Mouse (Mus musculus) cortical plate, adult 2 months (tissue): ENCODE data around the gene Olfr155.

Source experiments
- CTCF ChIP-seq: fragments of 200-500 bp; IDR thresholded peaks from 2 replicates; pipeline ENCODE4 v1.5.1; 2011; ENCODE audit warnings: mild to moderate bottlenecking, control low read depth, low read length; ENCODE audit not compliant: insufficient read depth; ENCODE audit errors: extremely low read depth
- POLR2A ChIP-seq: fragments of 200-500 bp; IDR thresholded peaks from 2 replicates; pipeline ENCODE4 v1.6.1; 2011; ENCODE audit warnings: mild to moderate bottlenecking, low read length, control low read depth; ENCODE audit not compliant: insufficient read depth; ENCODE audit errors: extremely low read depth

- TF ChIP-seq CTCF, result peak; percentile 51
- TF ChIP-seq POLR2A, result no peak
These were observed 27.5 kb upstream of the Olfr155 start, which contains the start of gene Olfr156 for GRCm38 (mm10) chr4:43823845-43824337.
